Mouse (Mus musculus) kidney, adult 2 months (tissue): Measurements from ENCODE around the gene Egfl7. TPM values are rescaled to one million over a fixed set of nuclear protein-coding genes. Genes with fewer than 3 reads are reported as not detected.

Experiments used
- DNase-seq: peaks from one replicate; pipeline ENCODE4 v3.0.0; 2021
- H3K27ac ChIP-seq: fragments of 200-500 bp; 2 replicates; pipeline ENCODE4 v1.5.1; 2012; ENCODE audit warnings: low read depth, low read length, control low read depth, inconsistent platforms; ENCODE audit not compliant: insufficient read depth
- H3K27me3 ChIP-seq: fragments of 200-500 bp; replicated peaks from 2 replicates; pipeline ENCODE4 v1.6.1; 2012; ENCODE audit warnings: mild to moderate bottlenecking, moderate library complexity, low read length, inconsistent platforms; ENCODE audit not compliant: control insufficient read depth, insufficient read depth
- H3K36me3 ChIP-seq: fragments of 200-500 bp; 2 replicates; pipeline ENCODE4 v1.6.1; 2012; ENCODE audit warnings: mild to moderate bottlenecking, moderate library complexity, low read length, inconsistent platforms; ENCODE audit not compliant: control insufficient read depth, insufficient read depth
- H3K4me1 ChIP-seq: fragments of 200-500 bp; 2 replicates; pipeline ENCODE4 v1.6.1; 2011; ENCODE audit warnings: low read length; ENCODE audit not compliant: control insufficient read depth, insufficient read depth
- H3K4me3 ChIP-seq: fragments of 200-500 bp; 2 replicates; pipeline ENCODE4 v1.5.1; 2011; ENCODE audit warnings: mild to moderate bottlenecking, low read depth, low read length, control low read depth; ENCODE audit not compliant: insufficient read depth
- CTCF ChIP-seq: fragments of 200-500 bp; conservative IDR thresholded peaks from 2 replicates; pipeline ENCODE4 v1.5.1; 2011; ENCODE audit warnings: low read depth, mild to moderate bottlenecking, control low read depth, low read length, moderate library complexity, mixed read lengths; ENCODE audit not compliant: insufficient read depth, insufficient read length
- POLR2A ChIP-seq: fragments of 200-500 bp; IDR thresholded peaks from one replicate; pipeline ENCODE4 v1.6.1; 2011; ENCODE audit warnings: low read depth, low read length, control low read depth
- WGBS: fragments of 180-500 bp; shearing (Covaris S2); methylation state at CpG from one replicate; pipeline ENCODE4 v1.1.7; 2018; 5-methylcytosine and 5-hydroxymethylcytosine counted together
- polyA plus RNA-seq: library from polyadenylated mRNA; depleted of rRNA; stranded (reverse); fragments of >200 nt; gene quantifications from 2 replicates; pipeline ENCODE4 v1.2.3, GENCODE M21; 2012

Gene Egfl7
- polyA plus RNA-seq, 1 experiment, result 297 TPM

- 88% methylated on average over 5 of the region's 5 CpGs for WGBS
- H3K4me3 ChIP-seq, result no peak overlapping the region
- no peak overlapping the region for H3K27ac ChIP-seq
- H3K27me3 ChIP-seq, result no peaks in the 10 kb centered on the region
- H3K4me1 ChIP-seq, result peaks cover 15% of the 10 kb centered on the region
- no peak for DNase-seq
- no peaks in the 10 kb centered on the region for H3K36me3 ChIP-seq
- TF ChIP-seq CTCF (no peak), POLR2A (no peak)
Measured at GRCm38 (mm10) chr2:26602631-26603030, 22.8 kb downstream of the Egfl7 start.

DNA sequence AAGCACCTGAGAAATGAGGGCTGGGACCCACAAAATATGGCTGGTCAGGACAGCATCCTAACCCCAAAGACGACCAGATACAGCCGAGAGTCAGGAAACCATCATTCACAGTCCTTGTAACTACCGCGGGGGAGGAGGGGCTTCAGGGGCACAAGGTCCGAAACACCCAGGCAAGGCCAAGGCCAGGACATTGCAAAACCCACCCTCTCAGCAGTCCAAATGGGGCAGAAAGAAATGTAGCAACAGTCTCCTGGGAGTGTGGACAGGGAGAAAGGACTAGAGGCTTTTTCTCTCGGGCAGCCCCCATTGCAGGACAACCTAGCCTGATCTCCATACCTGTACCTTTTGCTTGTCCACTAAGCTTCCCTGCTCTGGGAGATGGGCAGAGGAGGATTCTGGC lies 23.3 kb downstream of the Egfl7 start:
- peak overlapping the region; percentile 79 for H3K27ac ChIP-seq
- WGBS, result 11% methylated on average over 6 of the region's 6 CpGs
- H3K4me1 ChIP-seq, result peaks cover 15% of the 10 kb centered on the region
- peak overlapping the region; percentile 92 for H3K4me3 ChIP-seq
- DNase-seq, result no peak
- no peak for TF ChIP-seq CTCF
- TF ChIP-seq POLR2A, result no peak
- H3K36me3 ChIP-seq, result no peaks in the 10 kb centered on the region
- no peaks in the 10 kb centered on the region for H3K27me3 ChIP-seq

DNA sequence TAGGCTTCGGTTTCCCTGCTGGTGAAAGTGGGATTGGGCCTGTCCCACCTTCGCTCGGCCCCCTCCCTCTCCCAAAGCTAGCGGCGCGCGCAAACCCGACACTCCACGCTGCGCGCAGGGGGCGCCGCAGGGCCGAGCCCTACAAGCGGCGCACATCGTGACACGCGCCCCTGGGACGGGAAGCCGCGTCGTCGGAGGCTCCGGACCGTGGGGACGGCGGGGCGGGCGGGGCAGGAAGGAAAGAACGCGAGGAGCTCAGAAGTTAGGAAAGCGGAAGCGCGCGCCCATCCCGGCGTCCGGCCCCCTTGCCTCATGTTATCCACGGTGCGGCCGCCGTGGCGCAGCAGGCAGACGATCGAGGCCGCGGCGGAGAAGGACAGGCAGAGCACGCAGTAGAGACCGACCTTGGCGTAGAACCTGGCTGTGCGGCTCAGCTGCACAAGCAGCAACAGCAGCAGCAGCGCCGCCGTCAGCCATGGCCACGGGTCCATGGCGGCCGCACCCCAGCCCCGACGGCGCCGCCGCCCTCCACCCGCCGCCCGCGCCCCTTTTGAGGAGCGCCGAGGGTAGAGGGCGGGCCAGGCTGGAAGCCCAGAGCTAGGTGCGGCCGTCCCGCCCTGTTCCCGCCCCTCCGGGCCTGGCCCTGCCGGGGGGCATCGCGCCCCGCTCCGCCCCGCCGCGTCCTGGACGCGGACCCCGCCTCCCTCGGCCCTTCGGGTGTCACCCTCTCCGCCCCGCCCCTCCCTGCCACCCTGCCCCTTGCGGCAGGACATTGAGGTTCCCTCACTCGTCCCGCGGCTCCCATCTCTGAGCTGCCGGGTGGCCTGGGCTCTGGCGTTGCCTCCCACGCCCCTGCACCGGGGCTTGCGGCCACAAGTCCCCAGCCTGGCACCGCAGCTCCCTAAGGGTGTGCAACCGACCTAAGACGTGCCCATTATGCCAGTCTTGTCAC lies 24.2 kb downstream of the Egfl7 start, which contains the start of gene Agpat2:
TSS of gene Agpat2 (minus strand) at position 698 of the 952 bp plus-strand sequence.
- Histone ChIP-seq H3K4me1 (peaks cover 15% of the 10 kb centered on the region), H3K27me3 (no peaks in the 10 kb centered on the region), H3K4me3 (peak within 1 kb of the TSS; percentile 92), H3K36me3 (no peaks in the 10 kb centered on the region), H3K27ac (peak within 1 kb of the TSS; percentile 79)
- DNase-seq, result peak; percentile 91
- peak; percentile 23 for TF ChIP-seq POLR2A
- TF ChIP-seq CTCF, result peak; percentile 39
- WGBS, result 1% methylated on average over 88 of the region's 103 CpGs

GRCm38 (mm10) chr2:26605331-26605730 lies 25.5 kb downstream of the Egfl7 start:
- WGBS, result 85% methylated on average over 8 of the region's 8 CpGs
- Histone ChIP-seq H3K27ac (no peak overlapping the region), H3K4me1 (peaks cover 4% of the 10 kb centered on the region), H3K4me3 (no peak overlapping the region), H3K27me3 (no peaks in the 10 kb centered on the region), H3K36me3 (no peaks in the 10 kb centered on the region)
- TF ChIP-seq CTCF (no peak), POLR2A (no peak)
- DNase-seq, result no peak

GRCm38 (mm10) chr2:26606579-26606978 lies 26.8 kb downstream of the Egfl7 start:
- no peak overlapping the region for H3K27ac ChIP-seq
- 87% methylated on average over 3 of the region's 3 CpGs for WGBS

DNA sequence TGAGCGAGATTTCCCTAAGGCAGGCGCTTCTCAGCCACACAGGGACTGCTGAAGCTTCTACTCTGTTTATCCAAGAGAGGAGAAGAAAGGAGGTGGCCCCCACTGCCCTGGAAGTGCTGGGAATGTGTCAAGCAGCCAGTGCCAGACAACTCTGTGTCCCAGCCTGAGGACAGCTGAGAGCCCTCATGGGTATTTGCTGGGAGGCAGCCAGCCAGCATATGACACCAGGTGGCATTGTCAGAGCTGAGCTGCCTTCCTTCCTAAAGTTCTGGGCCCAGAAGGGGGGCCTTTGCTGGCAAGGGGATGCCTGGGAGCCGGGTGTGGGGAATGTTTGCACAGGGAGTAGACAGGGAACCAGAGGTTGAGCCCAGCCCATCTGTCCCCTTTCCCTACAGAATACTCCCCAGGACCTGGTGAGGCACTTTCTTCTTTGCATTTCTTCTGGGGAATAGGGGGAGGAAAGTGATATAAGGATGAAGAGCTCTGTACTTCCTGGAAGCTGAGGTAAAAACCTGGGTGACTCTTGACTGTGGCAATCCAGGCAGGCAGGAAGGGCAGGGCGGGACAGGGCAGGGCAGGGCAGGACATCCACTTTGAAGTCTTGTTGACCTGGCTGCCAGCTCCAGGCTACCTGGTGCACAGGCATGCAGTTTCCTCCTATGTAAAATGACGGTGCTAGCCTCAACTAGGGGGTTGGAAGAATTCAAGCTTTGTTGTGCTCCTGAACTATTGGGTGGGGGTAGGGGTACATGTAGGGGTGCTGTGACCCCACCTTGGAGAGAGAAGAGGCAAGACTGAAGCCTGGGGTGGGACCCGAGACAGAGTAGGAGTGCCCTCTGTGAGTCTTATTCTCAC lies 27.5 kb downstream of the Egfl7 start:
- 56% methylated on average over 6 of the region's 6 CpGs for WGBS
- Histone ChIP-seq H3K27me3 (no peaks in the 10 kb centered on the region), H3K4me3 (no peak overlapping the region), H3K27ac (no peak overlapping the region), H3K4me1 (no peaks in the 10 kb centered on the region), H3K36me3 (no peaks in the 10 kb centered on the region)
- TF ChIP-seq CTCF, result no peak
- no peak for TF ChIP-seq POLR2A
- DNase-seq, result peak; percentile 33

More at GRCm38 (mm10) chr2:26606579-26606978, 26.8 kb downstream of the Egfl7 start:
- DNase-seq, result no peak
- H3K36me3 ChIP-seq, result no peaks in the 10 kb centered on the region
- no peaks in the 10 kb centered on the region for H3K4me1 ChIP-seq
- TF ChIP-seq POLR2A (no peak), CTCF (no peak)
- no peak overlapping the region for H3K4me3 ChIP-seq
- no peaks in the 10 kb centered on the region for H3K27me3 ChIP-seq
